Mouse (Mus musculus) testis, adult 2 months (tissue): Measurements from ENCODE around the gene Otop3. TPM values are rescaled to one million over a fixed set of nuclear protein-coding genes. Genes with fewer than 3 reads are reported as not detected.

Experiments
- H3K27ac ChIP-seq: fragments of 200-500 bp; 2 replicates; pipeline ENCODE4 v1.5.1; 2012; ENCODE audit warnings: low read depth, low read length; ENCODE audit not compliant: control insufficient read depth, insufficient read depth
- H3K27me3 ChIP-seq: fragments of 200-500 bp; 2 replicates; pipeline ENCODE4 v1.6.1; 2012; ENCODE audit warnings: mild to moderate bottlenecking, low read length, moderate library complexity; ENCODE audit not compliant: control insufficient read depth, insufficient read depth
- H3K36me3 ChIP-seq: fragments of 200-500 bp; 2 replicates; pipeline ENCODE4 v1.6.1; 2012; ENCODE audit warnings: mild to moderate bottlenecking, low read length; ENCODE audit not compliant: control insufficient read depth, insufficient read depth
- H3K4me1 ChIP-seq: fragments of 200-500 bp; 2 replicates; pipeline ENCODE4 v1.6.1; 2012; ENCODE audit warnings: low read length; ENCODE audit not compliant: control insufficient read depth, insufficient read depth
- H3K4me3 ChIP-seq: fragments of 200-500 bp; 2 replicates; pipeline ENCODE4 v1.5.1; 2012; ENCODE audit warnings: low read depth, mild to moderate bottlenecking, low read length, moderate library complexity, mixed read lengths; ENCODE audit not compliant: control insufficient read depth
- CTCF ChIP-seq: fragments of 200-500 bp; IDR thresholded peaks from 2 replicates; pipeline ENCODE4 v1.5.1; 2012; ENCODE audit warnings: low read depth, mild to moderate bottlenecking, inconsistent platforms, low read length, moderate library complexity; ENCODE audit not compliant: control insufficient read depth, insufficient read depth, insufficient replicate concordance
- POLR2A ChIP-seq: fragments of 200-500 bp; IDR thresholded peaks from 2 replicates; pipeline ENCODE4 v1.6.1; 2012; ENCODE audit warnings: low read depth, mild to moderate bottlenecking, inconsistent platforms, low read length, moderate library complexity; ENCODE audit not compliant: control insufficient read depth
- polyA plus RNA-seq: library from polyadenylated mRNA; depleted of rRNA; stranded (reverse); fragments of >200 nt; gene quantifications from 2 replicates; pipeline ENCODE4 v1.2.3, GENCODE M21; 2012

Otop3 gene
- polyA plus RNA-seq, 1 experiment = 0.17 TPM

- TF ChIP-seq CTCF (no peak), POLR2A (no peak)
- Histone ChIP-seq H3K27ac (no peak overlapping the region), H3K4me3 (no peak overlapping the region), H3K27me3 (no peaks in the 10 kb centered on the region), H3K36me3 (no peaks in the 10 kb centered on the region), H3K4me1 (peaks cover 6% of the 10 kb centered on the region)
Observed at GRCm38 (mm10) chr11:115337826-115338225, 3.3 kb downstream of the Otop3 start.

- Histone ChIP-seq H3K27ac (no peak overlapping the region), H3K27me3 (no peaks in the 10 kb centered on the region), H3K4me3 (peak overlapping the region; percentile 67), H3K4me1 (peaks cover 4% of the 10 kb centered on the region), H3K36me3 (no peaks in the 10 kb centered on the region)
- TF ChIP-seq POLR2A (no peak), CTCF (no peak)
Observed at GRCm38 (mm10) chr11:115341246-115341645, 6.7 kb downstream of the Otop3 start.

- peaks cover 4% of the 10 kb centered on the region for H3K4me1 ChIP-seq
- no peak; the same call in 1 of the 2 replicates for TF ChIP-seq POLR2A
- TF ChIP-seq CTCF = no peak
- H3K4me3 ChIP-seq = peak overlapping the region; percentile 28
- H3K36me3 ChIP-seq = no peaks in the 10 kb centered on the region
- no peaks in the 10 kb centered on the region for H3K27me3 ChIP-seq
- no peak overlapping the region for H3K27ac ChIP-seq
Observed at GRCm38 (mm10) chr11:115341866-115342265, 7.3 kb downstream of the Otop3 start.

- peaks cover 4% of the 10 kb centered on the region for H3K4me1 ChIP-seq
- no peak for TF ChIP-seq CTCF
- TF ChIP-seq POLR2A = no peak
- H3K27me3 ChIP-seq = no peaks in the 10 kb centered on the region
- H3K4me3 ChIP-seq = peak overlapping the region; percentile 64
- H3K27ac ChIP-seq = no peak overlapping the region
- H3K36me3 ChIP-seq = no peaks in the 10 kb centered on the region
Observed at GRCm38 (mm10) chr11:115344967-115345366, 10.4 kb downstream of the Otop3 start.

- Histone ChIP-seq H3K4me3 (no peak overlapping the region), H3K27me3 (no peaks in the 10 kb centered on the region)
- TF ChIP-seq CTCF (no peak), POLR2A (no peak)
Observed at GRCm38 (mm10) chr11:115345515-115345914, 11.0 kb downstream of the Otop3 start.

GRCm38 (mm10) chr11:115348681-115349248, 14.2 kb downstream of the Otop3 start:
- Histone ChIP-seq H3K27me3 (no peaks in the 10 kb centered on the region), H3K4me1 (peaks cover 4% of the 10 kb centered on the region), H3K27ac (no peak overlapping the region), H3K36me3 (no peaks in the 10 kb centered on the region), H3K4me3 (no peak overlapping the region)
- no peak for TF ChIP-seq POLR2A
- TF ChIP-seq CTCF = no peak

More at GRCm38 (mm10) chr11:115345515-115345914, 11.0 kb downstream of the Otop3 start:
- no peak overlapping the region for H3K27ac ChIP-seq
- H3K4me1 ChIP-seq = peaks cover 4% of the 10 kb centered on the region
- H3K36me3 ChIP-seq = no peaks in the 10 kb centered on the region

GRCm38 (mm10) chr11:115349976-115350375, 15.4 kb downstream of the Otop3 start:
- TF ChIP-seq POLR2A = no peak
- TF ChIP-seq CTCF = no peak
- Histone ChIP-seq H3K27ac (no peak overlapping the region), H3K4me3 (no peak overlapping the region), H3K36me3 (no peaks in the 10 kb centered on the region), H3K27me3 (no peaks in the 10 kb centered on the region), H3K4me1 (peaks cover 4% of the 10 kb centered on the region)
